ENCODE assay signal across 17 mouse cellular contexts in the genomic region with DNA sequence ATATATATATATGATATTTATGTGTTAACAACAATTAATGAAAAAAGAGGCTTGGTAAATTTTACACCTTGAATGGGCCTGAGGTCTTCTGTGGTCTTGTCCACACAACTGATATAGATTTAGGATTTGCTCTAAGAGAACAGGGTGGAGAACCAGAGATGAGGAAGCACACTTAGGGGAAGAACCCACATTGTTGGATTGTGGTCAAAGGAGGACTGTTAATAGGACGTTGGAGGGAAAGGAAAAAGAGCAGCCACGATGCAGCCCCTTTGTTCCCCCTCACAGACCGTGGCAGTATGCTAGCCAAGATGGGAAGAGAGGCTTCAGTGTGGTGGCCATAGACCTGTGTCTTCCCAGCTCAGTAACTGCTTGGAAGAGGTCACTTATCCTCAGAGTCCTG. TPM values are rescaled to one million over a fixed set of nuclear protein-coding genes. Genes with fewer than 3 reads are reported as not detected.
A peak's percentile ranks its signal among the peaks of the same experiment; 100 is the strongest.
DNase-seq lines count a peak whose midpoint lies in the region; ATAC-seq and TF ChIP-seq lines count a peak whose summit lies in the region.
"Had no signal": no experiment of that assay in that cellular context is flagged by ENCODE, and none has a peak within 500 bp of the region (broad histone marks: within the 10 kb centered on the region; RNA-seq: fewer than 3 reads in every experiment).

No protein-coding gene starts in this region.

- no peak overlapping the region for H3K4me3 ChIP-seq in lung, embryonic 14.5 days (ENCODE audit: low read depth, low read length)
- H3K4me3 ChIP-seq in MEL (ENCODE audit: control insufficient read depth in 1 of 2, insufficient read depth in 1 of 2, low read depth in 2 of 2, low read length in 2 of 2), result peak overlapping the region; percentile 7 to 18; a peak in 2 of 4 replicates
- peak overlapping the region; percentile 55 for H3K4me3 ChIP-seq in liver, embryonic 16.5 days (ENCODE audit: low read depth, low read length)
- no peak overlapping the region for H3K4me3 ChIP-seq in hindbrain, embryonic 12.5 days
- H3K4me3 ChIP-seq: limb, embryonic 12.5 days had no signal

- H3K27me3 ChIP-seq in lung, embryonic 14.5 days (ENCODE audit: insufficient read depth, low read length), result no peaks in the 10 kb centered on the region
- no peaks in the 10 kb centered on the region for H3K27me3 ChIP-seq in MEL (ENCODE audit: control insufficient read depth in 1 of 2, insufficient read depth in 2 of 2, low read length in 2 of 2)
- no peaks in the 10 kb centered on the region for H3K27me3 ChIP-seq in liver, embryonic 16.5 days (ENCODE audit: control insufficient read depth, insufficient read depth, low read depth, low read length)
- H3K27me3 ChIP-seq in hindbrain, embryonic 12.5 days, result peaks cover 10% of the 10 kb centered on the region; the same call in 1 of the 2 replicates
- H3K27me3 ChIP-seq: limb, embryonic 12.5 days had no signal

- TF ChIP-seq POLR2A in MEL (IDR thresholded peaks at IDR 0.05; ENCODE audit: control insufficient read depth in 1 of 2, insufficient read depth in 1 of 2, low read depth in 1 of 2, low read length in 2 of 2, poor library complexity in 1 of 2), result no peak

- peaks cover 14% of the 10 kb centered on the region for H3K79me2 ChIP-seq in MEL (ENCODE audit: control insufficient read depth, insufficient read depth, low read length, poor library complexity)

- H3K4me1 ChIP-seq in lung, embryonic 14.5 days (ENCODE audit: insufficient read depth), result peaks cover 6% of the 10 kb centered on the region; the same call in 1 of the 2 replicates
- peaks cover 8 to 20% of the 10 kb centered on the region in 2 experiments for H3K4me1 ChIP-seq in MEL (ENCODE audit: control insufficient read depth in 1 of 2, insufficient read depth in 2 of 2, low read length in 2 of 2)
- H3K4me1 ChIP-seq in liver, embryonic 16.5 days (ENCODE audit: control insufficient read depth, low read depth, low read length), result peaks cover 31% of the 10 kb centered on the region
- peaks cover 14% of the 10 kb centered on the region for H3K4me1 ChIP-seq in hindbrain, embryonic 12.5 days

- no peak overlapping the region for H3K9ac ChIP-seq in lung, embryonic 14.5 days
- peak overlapping the region; percentile 36 for H3K9ac ChIP-seq in MEL (ENCODE audit: control insufficient read depth, low read depth, low read length, poor library complexity, severe bottlenecking)
- peak overlapping the region; percentile 69 for H3K9ac ChIP-seq in liver, embryonic 16.5 days (ENCODE audit: low read depth, low read length)
- H3K9ac ChIP-seq in hindbrain, embryonic 12.5 days, result no peak overlapping the region
- H3K9ac ChIP-seq: forebrain, postnatal 0 days; limb, embryonic 12.5 days had no signal

- no peak for TF ChIP-seq EP300 in MEL (IDR thresholded peaks at IDR 0.05; ENCODE audit: low read depth in 1 of 2, low read length in 2 of 2)

- WGBS in lung, embryonic 14.5 days, result 74% methylated on average over 3 of the region's 3 CpGs
- WGBS in liver, embryonic 16.5 days (ENCODE audit: insufficient replicate concordance), result 14% methylated on average over 3 of the region's 3 CpGs
- 69% methylated on average over 3 of the region's 3 CpGs for WGBS in hindbrain, embryonic 12.5 days

- no peak overlapping the region; the same call in 1 of the 2 replicates for H3K4me2 ChIP-seq in lung, embryonic 14.5 days
- peak overlapping the region; percentile 85 for H3K4me2 ChIP-seq in liver, embryonic 16.5 days (ENCODE audit: low read depth, low read length)
- H3K4me2 ChIP-seq in hindbrain, embryonic 12.5 days (replicated peaks), result no peak overlapping the region
- H3K4me2 ChIP-seq: limb, embryonic 12.5 days had no signal

- DNase-seq in lung, embryonic 14.5 days, result no peak
- no peak for DNase-seq in lung, postnatal 25 days (ENCODE audit: low spot score)
- peak; percentile 62 for DNase-seq in MEL (ENCODE audit: low read depth, low spot score)
- DNase-seq in B cell, adult 2 months, result no peak
- no peak for DNase-seq in layer of hippocampus, adult 9-10 months (ENCODE audit: low spot score)
- DNase-seq: adrenal gland, adult 8-10 months; cerebellum, adult 18-20 months; forebrain, postnatal 0 days; heart, adult 11 months; heart, postnatal 36 days; kidney, adult 18-20 months; kidney, postnatal 14 days had no signal

- ATAC-seq in lung, embryonic 14.5 days (ENCODE audit: insufficient read depth), result no peak
- peak; percentile 22 for ATAC-seq in erythroblast, adult 5-6 weeks (replicated peaks; ENCODE audit: low FRiP score, poor library complexity, severe bottlenecking)
- no peak for ATAC-seq in liver, embryonic 16.5 days (ENCODE audit: low read depth)
- no peak for ATAC-seq in hindbrain, embryonic 12.5 days (ENCODE audit: low FRiP score)
- ATAC-seq: CD4-positive, CD25-positive, alpha-beta regulatory T cell, adult 4 months; forebrain, postnatal 0 days had no signal

- H3K9me3 ChIP-seq in lung, embryonic 14.5 days (ENCODE audit: low read depth, low read length), result no peaks in the 10 kb centered on the region
- H3K9me3 ChIP-seq in MEL (replicated peaks; ENCODE audit: insufficient read depth, low read length), result no peaks in the 10 kb centered on the region
- H3K9me3 ChIP-seq in liver, embryonic 16.5 days (replicated peaks; ENCODE audit: control insufficient read depth, low read length), result no peaks in the 10 kb centered on the region
- no peaks in the 10 kb centered on the region for H3K9me3 ChIP-seq in hindbrain, embryonic 12.5 days (replicated peaks)
- H3K9me3 ChIP-seq: limb, embryonic 12.5 days had no signal

- H3K27ac ChIP-seq in lung, embryonic 14.5 days (ENCODE audit: low read depth), result peak overlapping the region; percentile 4; the same call in 1 of the 2 replicates
- H3K27ac ChIP-seq in MEL (ENCODE audit: control insufficient read depth, low read depth, low read length), result peak overlapping the region; percentile 75
- peak overlapping the region; percentile 98 for H3K27ac ChIP-seq in liver, embryonic 16.5 days (ENCODE audit: low read length)
- no peak overlapping the region for H3K27ac ChIP-seq in hindbrain, embryonic 12.5 days
- H3K27ac ChIP-seq: limb, embryonic 12.5 days had no signal

- TF ChIP-seq RAD21 in MEL (IDR thresholded peaks at IDR 0.05; ENCODE audit: low read depth, low read length), result no peak

- no peaks in the 10 kb centered on the region for H3K36me3 ChIP-seq in lung, embryonic 14.5 days (ENCODE audit: insufficient read depth)
- peaks cover 0 to 19% of the 10 kb centered on the region in 2 experiments; a peak in 3 of 4 replicates for H3K36me3 ChIP-seq in MEL (ENCODE audit: control insufficient read depth in 1 of 2, insufficient read depth in 2 of 2, low read length in 2 of 2)
- H3K36me3 ChIP-seq in liver, embryonic 16.5 days (ENCODE audit: control insufficient read depth, insufficient read depth), result peaks cover 9% of the 10 kb centered on the region; the same call in 1 of the 2 replicates
- H3K36me3 ChIP-seq in hindbrain, embryonic 12.5 days, result no peaks in the 10 kb centered on the region
- H3K36me3 ChIP-seq: limb, embryonic 12.5 days had no signal

- TF ChIP-seq CTCF in lung, embryonic 14.5 days (IDR thresholded peaks at IDR 0.05; ENCODE audit: low read depth), result no peak
- TF ChIP-seq CTCF in MEL (IDR thresholded peaks at IDR 0.05 in 2 of 3, conservative IDR thresholded peaks at IDR 0.05 in 1 of 3; ENCODE audit: control insufficient read depth in 1 of 3, insufficient read depth in 1 of 3, low read depth in 2 of 3, low read length in 3 of 3, poor library complexity in 1 of 3, severe bottlenecking in 1 of 3), result no peak

TF ChIP-seq in MEL, 35 proteins besides CTCF, POLR2A, EP300 and RAD21:
- TF ChIP-seq MAZ (IDR thresholded peaks at IDR 0.05; ENCODE audit: low read depth, low read length) (no peak), GABPA (IDR thresholded peaks at IDR 0.05; ENCODE audit: low read depth, low read length) (no peak), JUND (IDR thresholded peaks at IDR 0.05; ENCODE audit: low read depth, low read length) (no peak), TBP (IDR thresholded peaks at IDR 0.05; ENCODE audit: low read depth, low read length) (0 out of 2 replicates have a peak, but pooled peaks have one; percentile 7), ZC3H11A (IDR thresholded peaks at IDR 0.05; ENCODE audit: low read depth, low read length) (no peak)
TF ChIP-seq in MEL: peak in this region for 1.

RNA-seq across cellular contexts. Expression of a gene that starts 11.5 kb away (rescaled TPM):
- polyA plus RNA-seq in lung, embryonic 14.5 days (2014; fragmentation: Nextera tagmentation; extraction: Ambion mirVana), result 5.2 and 5.3 TPM in 2 replicates
- total RNA-seq in MEL (2012; rRNA removed), result 9.8 and 14.4 TPM in 2 replicates
- 10 to 100 TPM in 1 of 2 experiments, not detected in 1; 15.2 TPM for polyA plus RNA-seq in MEL (2012; ENCODE audit: insufficient read depth in 1 of 2, insufficient read length in 2 of 2, low read depth in 1 of 2, low replicate concordance in 2 of 2, missing spikeins in 1 of 2)
- total RNA-seq in erythroblast, adult 5-6 weeks (2015; ENCODE audit: low replicate concordance), result 28.0 and 51.1 TPM in 2 replicates
- 40.2 and 59.4 TPM in 2 replicates for total RNA-seq in erythroblast, adult 5-6 weeks (2017; ENCODE audit: low replicate concordance)
- 24.5 and 26.3 TPM in 2 replicates for polyA plus RNA-seq in liver, embryonic 16.5 days (2015; fragmentation: Nextera tagmentation; extraction: Ambion mirVana)
- polyA plus RNA-seq in hindbrain, embryonic 12.5 days (2016; fragmentation: Nextera tagmentation; extraction: Ambion mirVana), result 2.3 and 2.7 TPM in 2 replicates

Comparison
In these comparisons a context has a peak if more than half of its experiments do, and no peak if none do; other contexts are left out.
1. H3K4me3 ChIP-seq: peak in MEL (2 of 2) and liver, embryonic 16.5 days (single experiment); none in lung, embryonic 14.5 days (single experiment) and hindbrain, embryonic 12.5 days (single experiment).
2. H3K9ac ChIP-seq: peak in MEL (single experiment) and liver, embryonic 16.5 days (single experiment); none in lung, embryonic 14.5 days (single experiment) and hindbrain, embryonic 12.5 days (single experiment).